Comparison of ENCODE assay signal across 42 mouse cellular contexts in genomic region chr16:38782524-38783067, GRCm38 (mm10). TPM values are rescaled to one million over a fixed set of nuclear protein-coding genes. Genes with fewer than 3 reads are reported as not detected.
DNase-seq lines count a peak whose midpoint lies in the region; ATAC-seq and TF ChIP-seq lines count a peak whose summit lies in the region.
"Had no signal": no experiment of that assay in that cellular context is flagged by ENCODE, and none has a peak within 500 bp of the region (broad histone marks: within the 10 kb centered on the region; RNA-seq: fewer than 3 reads in every experiment).

No protein-coding gene starts in this region.

- H3K9me3 ChIP-seq in hindbrain, embryonic 16.5 days (ENCODE audit: control insufficient read depth, low read length) = no peaks in the 10 kb centered on the region
- H3K9me3 ChIP-seq in hindbrain, postnatal 0 days (ENCODE audit: low read length) = no peaks in the 10 kb centered on the region
- H3K9me3 ChIP-seq: embryonic facial prominence, embryonic 10.5 days; embryonic facial prominence, embryonic 15.5 days; forebrain, embryonic 13.5 days; heart, embryonic 12.5 days; limb, embryonic 13.5 days; liver, embryonic 12.5 days; midbrain, embryonic 13.5 days; neural tube, embryonic 12.5 days had no signal

- no peaks in the 10 kb centered on the region for H3K4me1 ChIP-seq in hindbrain, embryonic 16.5 days (ENCODE audit: control insufficient read depth, insufficient read depth, low read depth, low read length)
- no peaks in the 10 kb centered on the region for H3K4me1 ChIP-seq in hindbrain, postnatal 0 days (ENCODE audit: insufficient read depth, low read length)
- H3K4me1 ChIP-seq: embryonic facial prominence, embryonic 15.5 days; forebrain, embryonic 13.5 days; limb, embryonic 13.5 days; liver, embryonic 12.5 days; midbrain, embryonic 13.5 days; neural tube, embryonic 12.5 days had no signal

- 0 out of 2 replicates have a peak, but pooled peaks have one; percentile 60 for ATAC-seq in hindbrain, embryonic 16.5 days
- no peak for ATAC-seq in hindbrain, postnatal 0 days
- ATAC-seq: forebrain, embryonic 13.5 days; liver, embryonic 12.5 days; liver, postnatal 0 days; midbrain, embryonic 13.5 days; Patski had no signal

- H3K36me3 ChIP-seq in hindbrain, embryonic 16.5 days (ENCODE audit: control insufficient read depth, insufficient read depth, low read length) = no peaks in the 10 kb centered on the region
- H3K36me3 ChIP-seq in hindbrain, postnatal 0 days (ENCODE audit: insufficient read depth, low read length) = no peaks in the 10 kb centered on the region
- H3K36me3 ChIP-seq: embryonic facial prominence, embryonic 10.5 days; embryonic facial prominence, embryonic 15.5 days; heart, embryonic 12.5 days; limb, embryonic 13.5 days; liver, embryonic 12.5 days; midbrain, embryonic 13.5 days; neural tube, embryonic 12.5 days had no signal

- H3K4me2 ChIP-seq in hindbrain, embryonic 16.5 days (ENCODE audit: low read length) = no peak overlapping the region
- H3K4me2 ChIP-seq in hindbrain, postnatal 0 days (ENCODE audit: low read depth, low read length) = no peak overlapping the region
- H3K4me2 ChIP-seq: embryonic facial prominence, embryonic 15.5 days; forebrain, embryonic 13.5 days; heart, embryonic 12.5 days; limb, embryonic 13.5 days; liver, embryonic 12.5 days; midbrain, embryonic 13.5 days; neural tube, embryonic 12.5 days had no signal

- no peak overlapping the region for H3K9ac ChIP-seq in hindbrain, embryonic 16.5 days (ENCODE audit: low read depth, low read length)
- H3K9ac ChIP-seq in hindbrain, postnatal 0 days (replicated peaks; ENCODE audit: low read length) = no peak overlapping the region
- H3K9ac ChIP-seq: embryonic facial prominence, embryonic 15.5 days; forebrain, embryonic 13.5 days; heart, embryonic 12.5 days; limb, embryonic 13.5 days; liver, embryonic 12.5 days; liver, postnatal 0 days; midbrain, embryonic 13.5 days; neural tube, embryonic 12.5 days had no signal

- H3K27ac ChIP-seq in hindbrain, embryonic 16.5 days (ENCODE audit: low read depth, low read length) = no peak overlapping the region
- no peak overlapping the region for H3K27ac ChIP-seq in hindbrain, postnatal 0 days
- H3K27ac ChIP-seq: embryonic facial prominence, embryonic 10.5 days; embryonic facial prominence, embryonic 15.5 days; forebrain, embryonic 13.5 days; layer of hippocampus, adult 2 months; limb, embryonic 13.5 days; liver, embryonic 12.5 days; midbrain, embryonic 13.5 days; neural tube, embryonic 12.5 days had no signal

- peak; percentile 23 for DNase-seq in embryo, embryonic 10 days (ENCODE audit: low spot score)
- DNase-seq in embryo, embryonic 9.5 days (ENCODE audit: extremely low spot score) = no peak
- DNase-seq in hindbrain, postnatal 0 days (ENCODE audit: low spot score) = no peak
- peak; percentile 28 for DNase-seq in retina, postnatal 1 day
- DNase-seq in retina, embryonic 14.5 days (ENCODE audit: low spot score) = no peak
- no peak for DNase-seq in layer of hippocampus, postnatal 25 days (ENCODE audit: extremely low spot score in 1 of 2, low spot score in 1 of 2)
- DNase-seq in ovary, postnatal 36 days (ENCODE audit: low spot score) = no peak
- DNase-seq: adrenal gland, postnatal 14 days; cerebellum, adult 18-20 months; cerebellum, postnatal 10 days; gastrocnemius, postnatal 25 days; heart, adult 18-20 months; heart, postnatal 4 days; kidney, adult 2 months; kidney, postnatal 36 days; liver, postnatal 0 days; lung, postnatal 36 days; right cerebral cortex, postnatal 25 days; thymus, postnatal 14 days had no signal

- WGBS in hindbrain, embryonic 16.5 days = 39% methylated on average over 2 of the region's 2 CpGs
- WGBS in hindbrain, postnatal 0 days = 44% methylated on average over 2 of the region's 2 CpGs

- H3K4me3 ChIP-seq in hindbrain, embryonic 16.5 days (ENCODE audit: low read length) = no peak overlapping the region
- H3K4me3 ChIP-seq in hindbrain, postnatal 0 days (ENCODE audit: low read length) = no peak overlapping the region
- H3K4me3 ChIP-seq: embryonic facial prominence, embryonic 10.5 days; embryonic facial prominence, embryonic 15.5 days; forebrain, embryonic 13.5 days; heart, embryonic 12.5 days; layer of hippocampus, adult 2 months; limb, embryonic 13.5 days; liver, embryonic 12.5 days; midbrain, embryonic 13.5 days; neural tube, embryonic 12.5 days had no signal

- H3K27me3 ChIP-seq in hindbrain, embryonic 16.5 days (replicated peaks; ENCODE audit: control insufficient read depth, insufficient read depth, low read length) = no peaks in the 10 kb centered on the region
- no peaks in the 10 kb centered on the region for H3K27me3 ChIP-seq in hindbrain, postnatal 0 days (ENCODE audit: insufficient read depth, low read length)
- H3K27me3 ChIP-seq: embryonic facial prominence, embryonic 15.5 days; forebrain, embryonic 13.5 days; limb, embryonic 13.5 days; midbrain, embryonic 13.5 days; neural tube, embryonic 12.5 days; Patski had no signal

- TF ChIP-seq CTCF in hindbrain, postnatal 0 days (IDR thresholded peaks at IDR 0.05; ENCODE audit: low read depth) = no peak

RNA-seq across cellular contexts. Expression of gene Upk1b, which starts 17.5 kb away (rescaled TPM):
- polyA plus RNA-seq in hindbrain, embryonic 16.5 days (2015; fragmentation: Nextera tagmentation; extraction: Ambion mirVana) = 0.16 and 0.60 TPM in 2 replicates
- 0.54 and 1.2 TPM in 2 replicates for total RNA-seq in hindbrain, postnatal 0 days (2014; rRNA removed)
- polyA plus RNA-seq in hindbrain, postnatal 0 days (2015; fragmentation: Nextera tagmentation; extraction: Ambion mirVana) = 1.7 and 2.0 TPM in 2 replicates
- 1 to 10 TPM; 1.2 to 1.6 TPM for total RNA-seq in layer of hippocampus, postnatal 25 days (2021)
- total RNA-seq: gastrocnemius, adult 18-20 months; gastrocnemius, postnatal 25 days; MEL had no signal
- polyA plus RNA-seq: forebrain, embryonic 13.5 days; Patski had no signal

RNA-seq across cellular contexts. Expression of gene B4galt4, which starts 40.5 kb away (rescaled TPM):
- 38.3 and 40.3 TPM in 2 replicates for polyA plus RNA-seq in hindbrain, embryonic 16.5 days (2015; fragmentation: Nextera tagmentation; extraction: Ambion mirVana)
- total RNA-seq in hindbrain, postnatal 0 days (2014; rRNA removed) = 25.8 and 31.6 TPM in 2 replicates
- 30.2 and 31.7 TPM in 2 replicates for polyA plus RNA-seq in hindbrain, postnatal 0 days (2015; fragmentation: Nextera tagmentation; extraction: Ambion mirVana)
- total RNA-seq in layer of hippocampus, postnatal 25 days (2021) = 10 to 100 TPM; 32.9 to 34.2 TPM
- total RNA-seq: MEL had no signal

RNA-seq across cellular contexts. Expression of gene 4930435E12Rik, which starts 46.0 kb away (rescaled TPM):
- polyA plus RNA-seq in hindbrain, embryonic 16.5 days (2015; fragmentation: Nextera tagmentation; extraction: Ambion mirVana) = not detected in 2 replicates
- not detected in 2 replicates for total RNA-seq in hindbrain, postnatal 0 days (2014; rRNA removed)
- polyA plus RNA-seq in hindbrain, postnatal 0 days (2015; fragmentation: Nextera tagmentation; extraction: Ambion mirVana) = not detected in 2 replicates
- not detected for total RNA-seq in layer of hippocampus, postnatal 25 days (2021)
- total RNA-seq: adrenal gland, postnatal 14 days; common myeloid progenitor, adult 5-6 weeks; gastrocnemius, adult 18-20 months; gastrocnemius, postnatal 25 days; heart, adult 18-20 months; heart, postnatal 4 days; layer of hippocampus, adult 2 months; layer of hippocampus, postnatal 14 days; left cerebral cortex, adult 8-10 months; left cerebral cortex, postnatal 36 days; megakaryocyte, adult 5-6 weeks; MEL had no signal
- polyA plus RNA-seq: embryonic facial prominence, embryonic 10.5 days; embryonic facial prominence, embryonic 15.5 days; forebrain, embryonic 13.5 days; frontal cortex, adult 2 months; heart, embryonic 12.5 days; heart, postnatal 0 days; kidney, adult 2 months; kidney, embryonic 16.5 days; limb, embryonic 13.5 days; liver, embryonic 12.5 days; liver, postnatal 0 days; lung, embryonic 16.5 days; midbrain, embryonic 13.5 days; neural tube, embryonic 12.5 days; Patski; stomach, embryonic 16.5 days had no signal

Comparison
In these comparisons a context has a peak if more than half of its experiments do, and no peak if none do; other contexts are left out.
1. DNase-seq: peak in embryo, embryonic 10 days (single experiment) and retina, postnatal 1 day (single experiment); none in embryo, embryonic 9.5 days (single experiment), hindbrain, postnatal 0 days (single experiment), retina, embryonic 14.5 days (single experiment), layer of hippocampus, postnatal 25 days (0 of 2) and ovary, postnatal 36 days (single experiment).